Mouse (Mus musculus): ENCODE results near the gene Ptger4.

The Ptger4 gene

DNA sequence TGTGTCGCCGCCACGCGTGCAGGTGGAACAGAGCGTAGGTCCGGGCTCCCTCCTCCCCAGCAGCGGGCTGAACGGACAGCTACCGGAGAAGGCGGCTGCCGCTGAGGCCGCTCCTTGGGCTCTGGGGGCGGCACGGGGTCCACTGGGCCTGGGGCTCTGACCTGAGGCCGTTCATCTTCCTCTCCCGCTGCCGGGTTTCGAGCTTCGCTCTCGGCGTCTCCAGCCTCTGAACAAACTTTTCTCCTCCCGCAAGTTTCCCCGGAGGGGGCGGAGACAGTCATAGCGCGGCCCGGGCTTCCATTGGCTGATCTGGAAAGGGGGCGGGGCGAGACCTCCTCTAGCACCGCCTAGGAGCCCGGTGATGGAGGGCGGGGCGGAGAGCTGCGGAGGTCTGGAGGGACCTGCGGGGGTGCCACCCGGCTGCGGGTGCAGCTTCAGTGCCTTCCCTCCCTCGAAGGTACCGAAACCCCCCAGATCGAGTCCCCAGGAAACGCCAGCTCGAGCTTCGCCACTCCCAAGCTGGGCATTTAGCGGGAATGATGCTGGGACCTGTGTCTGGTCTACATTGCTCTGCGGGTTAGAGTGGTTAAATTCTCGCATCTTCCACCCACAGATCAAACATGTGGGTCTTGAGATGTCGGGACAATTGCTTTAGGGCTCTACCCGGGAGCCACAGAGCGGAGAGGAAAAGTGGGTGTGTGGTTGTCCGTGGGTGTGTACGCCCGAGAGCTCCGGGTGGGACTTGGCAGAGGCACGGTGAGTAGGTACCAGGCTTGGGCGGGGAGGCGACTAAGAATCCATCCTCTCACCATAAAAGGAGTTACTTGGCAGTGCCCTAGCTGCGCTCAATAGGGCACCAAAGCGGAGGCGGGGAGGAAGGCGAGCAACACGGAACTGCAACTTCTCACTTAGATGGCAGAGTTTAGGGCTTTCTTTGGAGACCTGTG is at the start of gene Ptger4:
Gene Ptger4 (minus strand): TSS at position 229 of the 947 bp plus-strand sequence.
- peak; percentile 76 for DNase-seq (ENCODE audit: low spot score)

DNA sequence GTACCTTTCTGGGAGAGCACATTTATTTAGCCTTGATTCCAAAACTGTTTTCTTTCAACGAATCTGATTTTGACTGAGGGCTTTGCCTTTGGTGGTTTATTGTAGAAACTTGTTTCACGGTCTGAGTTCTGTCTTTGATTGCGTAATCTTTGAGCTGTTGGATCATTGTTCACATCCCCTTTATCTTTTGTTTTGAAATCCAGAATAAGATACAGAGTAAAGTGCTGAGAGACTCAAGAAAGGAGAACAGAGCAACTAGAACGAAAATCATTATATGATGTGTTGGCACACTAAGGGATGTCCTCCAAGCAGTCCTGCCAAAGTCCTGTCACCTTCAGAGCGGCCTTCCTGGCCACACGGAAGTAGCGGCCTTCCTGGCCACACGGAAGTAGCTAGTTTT is 44.4 kb upstream of the Ptger4 start:
- no peak for DNase-seq (ENCODE audit: low spot score)

DNA sequence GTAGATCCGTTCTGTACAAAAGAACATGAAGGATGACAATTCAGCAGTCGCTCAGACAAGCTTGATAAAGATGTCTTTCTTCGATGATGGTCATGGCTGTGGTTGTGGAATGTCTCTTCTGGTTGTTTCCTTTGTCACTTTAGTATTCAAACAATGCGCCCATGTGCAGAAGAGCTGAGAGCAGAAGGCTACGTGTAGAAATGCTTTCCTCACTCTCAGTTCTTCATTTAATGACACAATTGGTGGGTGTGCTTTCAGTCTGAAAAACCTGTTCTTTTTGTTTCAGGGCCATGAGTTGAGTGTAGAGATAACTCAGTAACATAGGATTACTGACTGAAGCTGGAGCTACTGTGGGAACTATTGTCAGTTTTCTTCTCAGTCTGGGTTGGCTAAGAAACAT is 43.1 kb upstream of the Ptger4 start:
- DNase-seq (ENCODE audit: low spot score) = no peak

DNA sequence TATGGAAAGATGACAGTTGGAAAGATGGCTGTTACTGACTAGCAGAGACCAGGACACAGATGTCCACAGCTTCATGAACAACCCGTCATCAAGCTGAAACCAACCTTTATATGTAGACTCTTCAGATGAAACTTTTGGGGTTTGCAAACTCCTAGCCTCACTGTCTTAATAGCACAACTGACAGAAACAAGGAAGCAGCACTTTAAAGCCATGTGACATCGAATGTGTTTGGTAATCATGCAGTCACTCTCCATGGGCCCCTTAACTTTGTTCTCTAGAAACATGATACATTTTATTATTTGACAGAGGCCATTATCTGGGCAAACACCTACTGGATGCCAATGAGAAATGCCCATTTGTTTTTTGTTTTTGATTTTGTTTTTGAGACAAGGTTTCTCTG is 37.3 kb upstream of the Ptger4 start:
- no peak for DNase-seq (ENCODE audit: low spot score)

DNA sequence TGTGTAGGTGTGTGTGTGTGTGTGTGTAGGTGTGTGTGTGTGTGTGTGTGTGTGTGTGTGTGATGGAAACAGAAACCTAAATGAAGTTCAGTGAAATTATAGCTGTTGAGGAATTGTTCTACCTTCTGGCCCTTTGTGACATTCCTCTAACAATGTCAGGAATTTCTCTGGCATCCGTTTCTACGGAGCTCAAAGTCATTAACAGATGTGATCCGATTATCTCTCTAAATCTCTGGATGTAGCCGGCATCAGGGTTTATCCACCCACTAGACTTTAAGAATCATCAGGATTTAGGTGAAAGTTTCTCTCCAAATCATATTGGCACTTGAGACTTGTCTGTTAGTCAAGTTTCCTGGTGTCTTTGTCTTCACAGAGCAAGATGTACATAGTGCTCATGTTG is 35.8 kb upstream of the Ptger4 start:
- no peak for DNase-seq (ENCODE audit: low spot score)

DNA sequence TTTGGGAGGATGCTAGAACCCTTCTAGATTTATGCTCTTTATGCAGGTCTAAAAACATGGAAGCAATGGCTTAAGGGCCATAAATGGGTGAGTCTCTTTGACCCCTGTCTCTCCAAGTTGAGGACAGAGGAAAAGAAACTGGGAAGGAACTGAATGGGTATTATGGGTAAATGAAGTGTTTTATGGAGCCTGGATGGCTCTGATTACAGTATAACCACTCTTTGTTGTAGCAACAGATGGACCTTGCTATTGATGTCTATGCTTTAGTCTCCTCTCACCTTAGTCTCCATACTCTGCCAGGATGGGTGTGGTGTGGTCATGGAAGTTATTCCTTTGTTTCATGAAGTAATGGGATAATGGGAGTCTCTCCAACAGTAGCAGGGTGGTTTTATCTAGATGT is 34.5 kb upstream of the Ptger4 start:
- no peak for DNase-seq (ENCODE audit: low spot score)

DNA sequence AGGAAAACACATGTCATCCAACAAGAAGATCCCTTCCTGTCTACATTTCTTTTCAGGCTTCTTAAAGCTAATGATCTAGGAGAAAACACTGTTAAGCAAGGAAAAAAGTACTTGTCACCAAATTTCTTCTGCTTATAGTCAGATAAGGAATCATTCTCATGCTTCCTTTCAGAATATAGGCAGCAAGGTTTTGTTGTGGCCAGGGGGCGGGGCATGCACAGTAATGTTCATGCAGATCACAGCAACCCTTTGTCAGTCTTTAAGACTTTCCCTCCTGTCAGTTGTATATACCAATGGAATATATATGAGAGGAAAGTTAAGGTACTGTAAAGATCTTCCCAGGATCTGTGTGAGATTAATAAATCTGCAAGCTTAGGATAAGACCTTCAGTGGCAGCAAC is 30.0 kb upstream of the Ptger4 start:
- DNase-seq (ENCODE audit: low spot score) = no peak

DNA sequence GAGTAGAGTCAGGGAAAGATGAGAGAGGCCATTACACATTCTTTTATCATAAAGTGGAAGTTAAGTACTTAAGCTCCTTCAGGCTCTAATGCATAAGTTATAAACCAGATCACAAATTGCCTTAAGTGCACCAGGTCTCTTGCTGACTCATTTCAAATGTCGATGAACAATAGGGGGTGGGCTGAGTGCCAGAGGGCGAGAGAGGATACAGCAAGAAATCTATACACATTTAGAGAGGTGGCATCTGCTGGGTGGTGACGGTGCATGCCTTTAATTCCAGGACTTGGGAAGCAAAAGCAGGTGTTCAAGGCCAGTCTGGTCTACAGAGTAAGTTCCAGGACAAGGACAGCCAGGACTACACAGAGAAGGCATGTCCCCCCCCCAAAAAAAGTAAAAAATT is 22.1 kb upstream of the Ptger4 start:
- DNase-seq (ENCODE audit: low spot score) = no peak

DNA sequence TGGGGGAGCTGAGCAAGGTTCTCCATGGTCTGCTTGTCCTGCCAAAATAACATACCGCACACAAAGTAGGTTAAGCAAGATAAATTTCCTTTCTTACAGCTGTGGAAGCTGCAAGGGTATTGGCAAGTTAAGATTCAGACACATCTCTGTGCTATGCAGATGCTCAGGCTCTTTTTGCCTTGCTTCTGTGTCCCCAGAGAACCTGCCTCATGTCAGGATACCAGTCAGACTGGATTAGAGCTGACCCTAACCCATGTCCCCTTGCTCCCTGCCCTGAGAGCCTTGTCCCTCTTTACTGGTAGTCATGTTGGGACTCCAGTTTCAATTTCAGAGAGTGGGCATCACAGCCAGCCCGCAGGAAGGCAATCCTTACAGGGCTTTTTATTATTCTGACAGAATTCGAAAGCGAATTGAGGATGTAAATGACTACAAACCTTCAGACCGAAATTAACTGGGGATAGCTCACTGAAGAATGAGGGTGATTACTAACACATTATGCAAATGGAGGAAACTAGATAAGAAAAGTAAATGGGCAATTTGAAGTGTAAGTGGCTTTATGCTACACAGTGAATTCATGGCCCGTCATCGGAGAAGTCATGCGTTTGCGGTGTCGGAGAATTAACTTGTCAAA is 19.0 kb upstream of the Ptger4 start:
- no peak for DNase-seq (ENCODE audit: low spot score)

DNA sequence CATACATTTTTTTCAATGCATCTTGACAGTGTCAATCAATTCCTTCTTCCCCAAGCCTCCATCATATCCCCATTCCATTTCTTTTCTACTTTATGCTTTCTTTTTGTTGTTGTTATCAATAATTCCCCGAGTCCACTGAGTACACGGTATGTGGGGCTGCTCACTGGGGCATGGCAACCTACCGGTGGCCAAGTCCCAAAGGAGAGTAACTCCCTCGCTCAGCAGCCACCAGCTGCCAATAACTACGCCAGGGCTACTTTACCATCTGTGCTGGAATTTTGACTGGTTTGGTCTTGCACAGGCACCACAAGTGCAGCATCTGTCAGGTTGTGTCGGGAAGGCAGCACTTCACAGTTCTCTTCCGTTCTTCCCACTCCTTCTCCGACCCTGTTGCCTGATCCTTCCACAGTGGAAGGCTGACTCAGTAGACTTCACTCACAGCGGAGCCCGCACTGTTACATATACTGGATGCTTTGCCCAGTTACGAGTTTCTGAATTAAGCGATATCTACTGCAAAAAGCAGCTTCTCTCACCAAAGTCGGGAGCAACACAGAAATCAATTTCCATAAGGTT is 18.2 kb upstream of the Ptger4 start:
- no peak for DNase-seq (ENCODE audit: low spot score)

DNA sequence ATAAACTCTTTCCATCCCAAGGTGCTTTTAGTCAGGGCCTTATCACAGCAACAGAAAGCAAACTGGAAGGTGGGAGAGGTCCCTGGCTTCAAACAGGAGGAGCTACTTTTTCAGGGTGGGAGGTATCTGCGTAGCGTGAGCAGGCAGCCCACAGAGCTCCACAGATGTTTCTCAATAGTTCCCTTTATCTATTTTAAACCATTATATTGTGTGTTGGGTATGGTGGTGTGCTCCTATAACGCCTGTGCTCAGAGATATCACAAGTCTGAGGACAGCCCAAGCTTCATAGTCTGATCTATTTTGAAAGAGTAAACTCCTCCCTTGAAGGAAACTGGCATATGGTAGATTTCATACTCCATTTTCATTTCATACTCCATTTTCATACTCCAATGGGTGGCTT is 17.0 kb upstream of the Ptger4 start:
- no peak for DNase-seq (ENCODE audit: low spot score)

DNA sequence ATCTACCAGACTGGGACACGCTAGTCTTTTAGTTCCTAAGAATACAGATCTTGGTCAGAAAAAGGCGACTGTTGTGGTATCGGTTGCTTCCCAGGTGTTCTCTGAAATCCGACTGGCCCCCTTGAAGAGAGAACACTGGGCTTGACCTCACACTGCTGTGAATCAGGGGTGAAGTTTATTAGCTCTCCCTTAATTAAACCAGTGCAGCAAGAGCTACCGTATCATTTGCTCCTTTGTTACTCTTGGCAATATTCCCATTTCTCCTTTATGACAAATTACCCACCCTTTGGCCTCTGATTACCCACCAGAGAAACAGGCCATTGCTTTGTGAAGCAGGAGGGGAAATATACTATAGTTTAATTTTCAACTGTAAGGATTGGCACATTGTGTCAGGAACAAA is 16.2 kb upstream of the Ptger4 start:
- DNase-seq (ENCODE audit: low spot score) = no peak

DNA sequence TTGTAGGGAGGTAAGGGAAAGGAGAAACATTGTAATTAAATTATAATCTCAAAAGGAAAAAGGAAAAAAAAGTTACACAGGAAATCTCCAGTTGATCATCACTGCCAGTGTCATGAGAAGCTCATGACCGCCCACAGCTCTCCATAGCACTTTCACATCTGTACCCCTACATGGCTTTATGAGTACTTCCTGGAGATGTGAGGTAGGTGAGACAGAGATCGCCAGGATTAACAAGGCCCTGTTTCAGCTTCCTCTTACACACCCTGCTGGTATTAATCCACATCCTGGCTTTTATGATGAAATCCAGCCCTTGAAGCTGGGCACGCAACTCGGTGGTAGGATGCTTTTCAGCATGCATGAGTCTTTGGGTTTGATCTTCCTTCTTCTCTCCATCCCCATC is 6.2 kb upstream of the Ptger4 start:
- no peak for DNase-seq (ENCODE audit: low spot score)

DNA sequence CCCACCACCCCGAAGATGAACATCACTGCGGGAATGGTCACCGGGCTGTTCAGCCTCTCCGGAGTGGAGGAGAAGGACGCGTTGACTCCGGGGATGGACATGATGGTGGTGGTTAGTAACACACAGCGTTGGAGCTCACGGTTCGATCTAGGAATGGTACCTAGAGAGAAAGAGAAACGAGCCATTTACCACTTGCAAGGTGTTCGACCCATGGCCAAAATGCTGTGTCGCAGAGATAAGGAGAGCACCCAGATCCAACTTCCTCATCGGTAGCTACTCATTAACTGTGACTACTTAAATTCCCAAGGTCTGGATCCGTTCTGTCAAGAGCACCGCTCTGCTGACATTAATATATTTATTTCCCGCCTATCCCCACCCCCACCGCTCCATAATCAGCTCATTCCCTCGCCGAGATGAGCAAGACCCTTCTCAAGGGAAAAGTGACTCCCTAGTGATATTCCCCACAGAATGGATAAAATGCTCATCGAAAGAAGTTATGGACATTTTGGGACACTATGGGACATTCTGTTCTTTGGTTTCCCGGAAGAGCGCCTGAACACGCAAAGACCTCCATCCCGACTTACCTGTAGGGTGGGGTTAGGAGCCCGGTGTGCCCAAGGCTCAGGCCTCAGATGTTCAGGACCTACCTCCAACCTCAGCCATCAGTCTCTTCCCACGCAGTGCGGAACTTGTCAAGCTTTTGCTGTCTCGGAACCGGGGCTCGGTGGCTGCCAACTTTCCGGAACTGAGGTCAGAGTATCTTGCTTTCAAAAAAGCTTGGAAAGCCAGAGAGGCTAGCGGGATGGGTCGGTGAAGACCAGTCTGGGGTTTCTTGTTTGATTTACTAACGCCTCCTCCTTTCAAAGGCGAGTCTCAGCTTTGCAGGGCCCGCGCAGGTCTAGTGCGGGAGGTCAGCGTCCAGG is 690 bp downstream of the Ptger4 start:
- no peak for DNase-seq (ENCODE audit: low spot score)

DNA sequence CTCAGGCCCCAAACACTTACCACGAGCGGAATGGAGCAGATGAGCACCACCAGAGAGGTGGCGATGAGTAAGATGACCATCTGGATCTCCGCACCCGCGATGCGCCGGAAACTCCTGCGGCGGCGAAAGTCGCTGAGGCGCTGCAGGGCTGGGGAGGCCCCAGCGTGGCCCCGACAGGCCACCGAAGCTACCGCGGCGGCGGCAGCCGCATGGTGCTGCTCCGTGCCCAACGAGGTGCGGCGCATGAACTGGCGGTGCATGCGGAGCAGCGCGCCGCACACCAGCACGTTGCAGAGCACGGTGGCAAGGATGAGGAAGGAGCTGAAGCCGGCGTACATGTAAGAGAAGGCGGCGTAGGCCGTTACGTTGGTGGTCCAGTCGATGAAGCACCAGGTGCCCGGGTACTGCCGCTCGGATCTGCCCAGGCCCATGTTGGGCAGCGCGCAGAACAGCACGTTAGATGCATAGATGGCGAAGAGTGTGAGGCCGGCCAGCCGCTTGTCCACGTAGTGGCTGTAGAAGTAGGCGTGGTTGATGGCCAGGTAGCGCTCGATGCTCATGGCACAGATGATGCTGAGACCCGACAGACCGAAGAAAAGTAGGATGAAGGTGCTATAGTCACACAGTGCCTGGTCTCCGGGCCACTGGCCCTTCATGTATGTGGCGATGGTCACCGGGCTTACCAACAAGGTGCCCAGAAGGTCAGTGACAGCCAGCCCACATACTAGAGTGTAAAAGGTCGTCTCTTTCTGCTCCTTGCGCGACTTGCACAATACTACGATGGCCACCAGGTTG is 1.5 kb downstream of the Ptger4 start:
- no peak for DNase-seq (ENCODE audit: low spot score)

DNA sequence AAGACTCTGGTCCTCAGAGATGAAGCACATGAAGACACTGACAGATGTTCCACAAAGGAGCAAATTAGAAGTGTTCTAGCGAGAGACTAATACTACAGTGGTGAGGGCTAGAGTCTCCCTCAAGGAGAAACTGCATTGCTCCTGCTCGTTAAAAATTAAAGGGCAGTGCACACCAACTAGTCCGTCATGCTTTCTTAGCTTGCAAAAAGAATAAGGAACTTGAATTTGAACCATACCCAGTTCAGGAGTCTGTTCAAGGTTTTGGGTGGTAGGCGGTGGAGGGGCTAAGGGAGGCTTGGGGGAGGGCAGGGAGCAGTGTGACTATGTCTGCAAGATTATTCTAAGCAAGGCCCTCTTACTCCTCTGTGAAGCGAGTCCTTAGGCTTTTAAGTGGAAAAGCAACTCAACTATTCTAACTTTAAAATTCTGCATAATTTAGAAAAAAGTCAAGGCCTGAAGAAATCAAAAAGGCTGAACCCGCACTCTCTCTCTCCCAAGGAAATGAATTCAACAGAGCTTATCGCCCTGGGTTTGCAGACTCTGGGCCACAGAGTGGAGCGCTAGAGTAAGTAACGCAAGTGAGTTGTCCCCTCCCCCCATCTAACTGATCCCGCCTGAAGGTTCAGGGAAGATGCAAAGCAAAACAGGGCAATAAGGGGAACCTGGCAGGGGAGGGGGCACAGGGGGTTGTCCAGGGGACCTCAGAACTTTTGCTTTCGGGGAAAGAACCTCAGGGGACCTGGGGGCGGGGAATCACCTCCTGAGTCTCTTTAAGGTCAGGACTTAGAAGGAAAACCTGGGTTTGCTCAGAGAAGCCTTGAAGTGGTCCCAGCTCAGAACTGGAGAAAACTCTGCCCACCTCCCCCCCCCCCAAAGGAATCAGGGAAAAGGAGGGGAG is 2.4 kb downstream of the Ptger4 start:
- no peak for DNase-seq (ENCODE audit: low spot score)

DNA sequence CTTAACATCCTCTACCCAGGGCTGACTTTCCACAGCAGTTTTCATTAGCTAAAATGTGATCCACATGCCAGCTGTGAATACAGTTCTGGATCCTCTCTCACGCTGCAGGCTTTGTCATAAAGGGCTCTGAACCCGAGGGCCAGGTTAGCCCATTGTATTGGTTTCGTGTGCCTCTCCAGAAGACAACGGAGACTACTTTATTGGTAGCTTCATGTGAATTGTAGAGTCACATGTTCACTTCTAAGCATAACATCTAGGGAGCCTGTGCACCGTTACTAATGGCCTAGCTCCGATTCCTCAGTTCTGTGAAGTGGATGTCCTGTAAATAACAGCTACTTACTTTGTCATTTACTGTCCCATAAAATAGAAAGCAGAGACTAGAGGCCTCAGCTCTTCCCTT is 3.6 kb downstream of the Ptger4 start:
- DNase-seq (ENCODE audit: low spot score) = no peak

DNA sequence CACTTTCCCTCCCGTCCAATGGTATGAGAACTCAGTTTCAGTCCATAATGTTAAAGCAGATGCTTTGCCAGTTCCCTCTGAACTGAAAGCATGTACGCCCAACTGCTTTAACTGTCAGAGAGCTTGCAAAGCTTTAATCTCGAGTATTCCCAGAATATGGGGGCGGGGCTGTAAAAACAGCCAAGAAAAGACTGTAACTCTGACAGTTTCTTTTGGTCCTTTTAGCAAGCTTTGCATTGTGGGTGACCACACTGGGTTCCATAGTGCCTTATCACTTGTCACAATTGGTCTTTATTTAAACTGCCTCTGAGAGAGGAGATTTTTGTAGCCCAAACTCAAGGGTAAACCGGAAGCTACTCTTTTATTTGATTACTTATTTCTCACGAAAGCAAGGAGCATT is 4.1 kb downstream of the Ptger4 start:
- no peak for DNase-seq (ENCODE audit: low spot score)

DNA sequence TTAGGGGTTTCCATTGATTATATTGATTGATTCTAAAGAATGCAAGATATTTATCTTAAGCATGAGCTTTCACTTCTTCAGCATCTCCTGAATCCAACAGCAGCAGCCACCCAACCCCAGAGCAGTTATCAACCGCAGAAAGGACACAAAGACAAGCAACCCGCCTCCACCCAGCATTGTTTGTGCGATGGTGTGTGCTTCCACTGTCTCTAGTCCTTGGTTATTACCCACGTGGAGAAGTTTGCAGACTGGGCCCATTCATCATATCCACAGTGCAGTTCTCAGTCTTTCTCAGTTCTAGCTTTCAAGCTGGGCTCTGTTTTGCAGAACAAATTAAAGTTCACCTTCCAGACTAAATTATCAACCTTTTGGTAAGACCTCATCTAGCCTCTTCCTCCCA is 4.6 kb downstream of the Ptger4 start:
- DNase-seq (ENCODE audit: low spot score) = no peak

DNA sequence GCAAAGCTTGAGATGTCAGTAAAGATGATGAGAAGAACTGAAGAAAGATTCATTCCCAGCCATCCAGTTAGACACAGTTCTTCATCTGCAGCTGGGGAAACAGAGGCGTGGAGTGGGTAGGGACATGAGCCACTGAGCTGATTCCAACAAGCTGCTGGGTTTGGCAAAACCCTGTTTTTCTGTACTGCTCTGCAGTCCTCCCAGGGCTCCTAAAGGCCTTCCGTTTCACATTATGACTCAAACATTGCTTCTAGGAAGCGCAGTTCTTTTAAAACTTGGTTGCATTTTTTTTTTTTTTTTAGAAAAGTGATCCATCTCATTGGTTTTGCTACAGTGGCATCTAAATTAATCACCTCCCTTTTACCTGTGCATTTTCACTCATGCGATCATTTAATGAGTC is 5.4 kb downstream of the Ptger4 start:
- DNase-seq (ENCODE audit: low spot score) = no peak
